Mouse (Mus musculus) CD4-positive naive resting alpha-beta T cell, adult 76 days (primary cell): ENCODE measurements around the gene Pfkl. TPM values are rescaled to one million over a fixed set of nuclear protein-coding genes. Genes with fewer than 3 reads are reported as not detected.

Source experiments
- total RNA-seq: library from RNA; stranded (reverse); gene quantifications from one replicate; pipeline ENCODE4 v1.2.4, GENCODE M21; 2023

Gene Pfkl
- total RNA-seq: 110 TPM

DNA sequence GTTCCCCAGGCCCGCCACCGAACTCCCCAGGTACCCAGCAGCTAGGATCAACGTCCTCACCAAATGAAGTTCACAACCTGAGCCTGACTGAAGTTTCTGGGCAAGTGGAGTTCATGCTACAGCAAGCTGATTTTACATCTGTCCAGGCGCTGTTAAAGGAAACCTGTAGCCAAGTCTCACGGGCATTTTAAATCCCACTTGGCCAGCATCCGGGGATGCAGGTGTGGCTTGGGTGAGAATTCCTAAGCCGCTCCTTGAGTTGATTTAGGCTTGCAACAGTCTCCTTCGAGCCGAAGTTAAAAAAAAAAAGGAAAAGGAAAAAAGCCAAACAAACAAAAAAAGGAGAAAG is at the start of gene Pfkl:
Pfkl (minus strand) TSS at position 139 of the 349 bp plus-strand sequence.

DNA sequence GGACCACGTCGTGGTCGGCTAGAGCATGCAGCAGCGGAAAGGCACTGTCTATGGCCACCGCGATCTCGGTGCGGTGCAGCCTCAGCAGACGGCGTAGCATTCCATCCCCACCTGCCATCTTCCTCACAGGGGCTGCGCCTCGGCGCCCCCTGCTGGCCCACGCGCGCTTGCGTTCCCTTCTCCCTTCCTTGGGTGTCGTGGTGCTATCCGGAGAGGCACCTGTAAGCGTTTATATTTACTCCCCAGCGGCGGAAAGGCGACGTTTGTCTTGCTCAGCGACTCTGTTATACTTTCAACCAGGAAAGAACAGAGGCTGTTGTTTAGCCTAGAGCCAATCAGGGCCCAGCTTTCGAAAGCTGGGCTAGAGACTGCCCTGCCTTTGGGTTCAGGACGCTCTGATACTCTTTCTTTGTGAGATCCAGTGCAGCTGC is 33.5 kb upstream of the Pfkl start, which contains the start of gene Aire:
Aire (minus strand) TSS at position 205 of the 431 bp plus-strand sequence.

DNA sequence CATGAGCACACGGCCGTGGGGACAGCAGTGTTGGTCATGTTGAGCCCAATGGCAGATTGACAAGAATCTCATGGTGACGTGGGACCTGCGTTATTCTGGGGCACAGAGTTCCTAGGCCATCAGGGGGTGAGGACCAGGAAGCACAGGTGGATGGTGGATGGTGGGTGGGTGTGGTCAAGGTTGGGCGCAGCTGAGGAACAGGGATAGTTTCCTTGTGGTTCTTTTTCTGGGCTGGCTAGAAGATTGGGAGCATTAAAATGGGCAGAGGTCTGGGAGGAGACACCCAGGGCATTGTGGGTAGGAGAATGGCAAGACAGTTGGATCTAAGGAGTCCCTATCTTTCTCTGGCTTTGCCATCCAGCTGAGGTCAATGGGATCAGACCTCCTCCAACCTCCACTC is 31.8 kb upstream of the Pfkl start, which contains the start of gene Dnmt3l:
Dnmt3l (plus strand) TSS at position 301 of the 400 bp plus-strand sequence.

DNA sequence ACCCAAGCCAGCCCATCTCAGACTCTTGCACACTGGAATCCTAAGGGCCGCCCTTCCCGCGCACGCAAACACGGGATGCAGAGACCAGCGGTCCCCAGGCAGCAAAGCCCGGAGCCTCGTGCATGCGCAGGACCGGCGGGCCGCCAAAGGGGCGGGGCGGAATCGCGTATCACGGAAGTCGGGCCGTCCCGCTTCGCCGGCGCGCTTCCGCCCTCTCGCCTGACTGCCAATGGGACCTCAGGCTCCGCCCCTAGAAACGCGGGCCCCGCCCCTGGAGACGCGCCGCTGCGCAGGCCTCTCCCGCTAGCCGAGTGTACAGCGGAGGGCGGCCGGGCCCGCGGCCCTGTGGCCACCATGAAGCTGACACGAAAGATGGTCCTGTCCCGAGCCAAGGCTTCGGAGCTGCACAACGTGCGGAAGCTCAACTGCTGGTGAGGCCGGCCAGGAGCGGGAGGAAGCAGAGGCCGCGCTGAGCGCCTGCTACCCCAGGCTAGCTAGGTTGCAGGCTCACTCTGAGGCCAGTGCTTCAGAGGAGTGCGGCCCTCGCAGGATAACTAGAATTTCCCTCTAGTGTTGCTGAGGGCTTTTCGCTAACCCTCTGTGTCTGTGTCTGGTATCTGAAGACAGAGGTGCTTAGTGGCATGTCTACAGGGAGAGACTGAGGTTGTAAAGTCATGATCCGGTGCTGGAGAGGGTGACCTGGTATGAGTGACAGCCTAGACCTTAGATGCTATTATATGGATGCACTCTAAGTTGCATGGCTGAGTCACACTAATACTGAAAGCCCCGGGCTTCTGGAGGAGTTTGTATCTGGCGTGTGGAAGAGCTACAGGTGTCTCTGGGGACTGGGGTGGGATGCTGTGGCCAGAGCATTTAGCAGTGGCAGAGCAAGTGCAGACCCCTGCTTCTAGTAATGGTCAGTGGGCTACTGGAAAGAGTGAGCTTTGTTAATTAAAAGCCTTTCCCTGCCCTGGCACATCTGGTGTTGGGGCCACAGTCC is 31.2 kb downstream of the Pfkl start, which contains the start of gene 1810043G02Rik:
1810043G02Rik (plus strand) TSS at position 174 of the 1,000 bp plus-strand sequence.

DNA sequence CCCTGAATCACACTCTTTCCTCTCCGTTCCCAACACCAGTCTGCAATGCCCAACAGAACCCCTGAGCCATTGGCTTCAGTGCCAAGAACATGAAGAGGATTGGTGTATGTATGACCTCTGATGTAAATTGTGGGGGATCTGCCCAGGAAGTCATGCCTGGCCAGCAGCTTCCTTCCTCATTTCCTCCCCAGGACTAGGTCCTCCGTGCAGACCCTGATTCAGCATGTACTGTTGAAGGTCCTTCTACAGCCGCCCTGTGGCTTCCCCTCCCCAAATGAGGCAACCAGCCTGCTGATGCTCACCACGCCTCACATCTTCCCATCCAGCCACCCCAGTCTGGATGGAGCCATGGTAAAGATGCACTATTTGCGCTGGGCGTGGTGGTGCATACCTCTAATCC is 39.4 kb downstream of the Pfkl start, which contains the start of gene Trpm2:
Trpm2 (minus strand) TSS at position 83 of the 400 bp plus-strand sequence.

Other genes starting within 250 kb of the Pfkl start
- not detected for gene Gm3238, start 238.8 kb downstream of the Pfkl start, total RNA-seq
- not detected for gene Gm7138, start 233.1 kb downstream of the Pfkl start, total RNA-seq
- not detected for gene Gm3250, start 227.5 kb downstream of the Pfkl start, total RNA-seq
- not detected for gene Gm7137, start 221.9 kb downstream of the Pfkl start, total RNA-seq
- gene Gm9639, start 215.0 kb downstream of the Pfkl start, total RNA-seq: not detected
- not detected for gene Gm19668, start 210.9 kb downstream of the Pfkl start, total RNA-seq
- not detected for gene Gm9507, start 198.2 kb downstream of the Pfkl start, total RNA-seq
- gene Gm2696, start 195.4 kb downstream of the Pfkl start, total RNA-seq: not detected
- not detected for gene Krtap10-4, start 183.0 kb downstream of the Pfkl start, total RNA-seq
- gene Krtap10-10, start 174.1 kb downstream of the Pfkl start, total RNA-seq: not detected
- gene Gm36176, start 163.3 kb downstream of the Pfkl start, total RNA-seq: not detected
- not detected for gene Gm10318, start 157.2 kb downstream of the Pfkl start, total RNA-seq
- gene Gm3285, start 148.1 kb downstream of the Pfkl start, total RNA-seq: not detected
- not detected for gene Lrrc3, start 107.5 kb downstream of the Pfkl start, total RNA-seq
- gene Trpm2, start 39.5 kb downstream of the Pfkl start, total RNA-seq: 4.7 TPM
- 6.0 TPM for gene 1810043G02Rik, start 31.6 kb downstream of the Pfkl start, total RNA-seq
- not detected for gene Dnmt3l, start 31.9 kb upstream of the Pfkl start, total RNA-seq
- 0.26 TPM for gene Aire, start 33.5 kb upstream of the Pfkl start, total RNA-seq
- 20.0 TPM for gene Icosl, start 59.2 kb upstream of the Pfkl start, total RNA-seq
- 48.4 TPM for gene D10Jhu81e, start 159.7 kb upstream of the Pfkl start, total RNA-seq
- gene Pwp2, start 175.1 kb upstream of the Pfkl start, total RNA-seq: 21.6 TPM
- 77.6 TPM for gene Trappc10, start 234.6 kb upstream of the Pfkl start, total RNA-seq